Mouse (Mus musculus) C2C12 (cell line): ENCODE results near the gene Ttc38.

Experiments used
- CEBPB ChIP-seq: IDR thresholded peaks from one replicate; pipeline ENCODE4 v1.6.1; 2011; ENCODE audit warnings: low read depth, mild to moderate bottlenecking, control low read depth, moderate library complexity
- CTCF ChIP-seq: IDR thresholded peaks from one replicate; pipeline ENCODE4 v1.5.1; 2011; ENCODE audit not compliant: control insufficient read depth, insufficient read depth, insufficient read length
- MAX ChIP-seq: IDR thresholded peaks from one replicate; pipeline ENCODE4 v1.6.1; 2011; ENCODE audit warnings: mild to moderate bottlenecking, control low read depth
- MYOD1 ChIP-seq: IDR thresholded peaks from one replicate; pipeline ENCODE4 v1.6.1; 2011; ENCODE audit warnings: low read depth; ENCODE audit not compliant: control insufficient read depth, insufficient read length
- MYOG ChIP-seq: IDR thresholded peaks from one replicate; pipeline ENCODE4 v1.6.1; 2011; ENCODE audit not compliant: control insufficient read depth, insufficient read length; ENCODE audit errors: extremely low read depth
- USF1 ChIP-seq: IDR thresholded peaks from one replicate; pipeline ENCODE4 v1.6.1; 2011; ENCODE audit warnings: low read depth, mild to moderate bottlenecking, control low read depth, moderate library complexity

DNA sequence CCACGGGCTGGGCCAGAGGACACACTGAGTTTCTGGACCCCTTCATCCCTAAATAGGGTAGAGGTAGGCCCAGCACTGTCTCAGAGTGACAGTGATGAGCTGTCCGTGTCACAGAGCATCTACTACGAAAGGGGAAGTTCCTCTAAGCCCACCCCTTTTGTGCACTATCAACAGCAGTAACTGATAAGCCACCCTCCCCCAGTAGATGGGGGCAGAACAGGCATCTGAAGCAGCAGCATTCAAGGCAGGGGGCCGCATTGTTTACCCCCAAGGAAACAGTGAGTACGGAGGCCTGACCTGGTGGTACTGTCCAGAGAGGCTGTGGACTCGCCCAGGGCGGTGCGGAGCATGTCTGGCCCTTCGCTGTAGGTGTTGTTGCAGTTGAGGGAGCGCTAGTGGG, 70.4 kb downstream of the Ttc38 start:
- no peak for TF ChIP-seq MAX
- TF ChIP-seq CTCF, result no peak
- no peak for TF ChIP-seq MYOD1
- no peak for TF ChIP-seq USF1
- TF ChIP-seq MYOG, result no peak
- no peak for TF ChIP-seq CEBPB
